Mouse (Mus musculus) regulatory T cell (primary cell): Measurements from ENCODE around the gene Surf2.

Experiments
- in situ Hi-C: fragments of 300-600 bp; cut with MboI, MseI; formaldehyde crosslinking; loops from one replicate; pipeline ENCODE4 v1.15.1; 2025; ENCODE audit warnings: high pct_unique_total_duplicates

Surf2 gene

DNA sequence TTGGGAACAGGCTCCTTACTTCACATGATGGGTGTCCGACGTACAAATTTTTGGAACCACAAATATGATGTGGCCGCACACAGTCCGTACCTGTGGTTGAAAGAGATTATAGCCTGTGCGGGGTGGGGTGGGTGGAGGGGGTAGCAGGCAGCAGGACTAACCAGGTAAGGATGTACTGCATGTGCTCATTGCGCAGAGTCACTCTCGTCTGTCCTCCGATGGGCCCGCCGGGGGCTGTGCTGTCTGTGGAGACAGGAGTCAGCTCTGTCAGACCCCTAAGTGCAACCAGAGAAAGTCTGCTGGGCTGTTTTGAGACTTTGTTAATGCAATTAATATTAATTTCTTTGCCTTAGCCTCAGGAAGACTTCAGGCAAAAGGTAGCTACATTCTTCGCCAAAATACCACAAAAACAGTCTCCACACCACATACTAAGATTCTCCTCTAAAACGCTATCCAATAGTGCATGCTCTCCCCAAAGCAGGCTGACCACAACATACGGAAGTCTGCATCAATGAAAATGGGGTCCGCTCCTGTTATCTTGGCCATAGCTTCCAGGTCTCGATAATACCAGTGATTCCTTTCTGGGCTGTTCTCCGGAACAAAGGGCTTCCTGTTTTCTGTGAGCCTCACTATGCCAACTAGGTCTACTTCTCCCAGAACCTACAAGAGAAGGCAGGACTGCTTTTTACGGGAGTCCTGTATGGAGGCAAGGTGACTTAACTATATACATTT lies 2.6 kb upstream of the Surf2 start:
- in situ Hi-C loops: loop anchor here (25.0 kb wide), 1 partner anchor 1951 kb away; the partner anchor contains the start of gene Dph7

DNA sequence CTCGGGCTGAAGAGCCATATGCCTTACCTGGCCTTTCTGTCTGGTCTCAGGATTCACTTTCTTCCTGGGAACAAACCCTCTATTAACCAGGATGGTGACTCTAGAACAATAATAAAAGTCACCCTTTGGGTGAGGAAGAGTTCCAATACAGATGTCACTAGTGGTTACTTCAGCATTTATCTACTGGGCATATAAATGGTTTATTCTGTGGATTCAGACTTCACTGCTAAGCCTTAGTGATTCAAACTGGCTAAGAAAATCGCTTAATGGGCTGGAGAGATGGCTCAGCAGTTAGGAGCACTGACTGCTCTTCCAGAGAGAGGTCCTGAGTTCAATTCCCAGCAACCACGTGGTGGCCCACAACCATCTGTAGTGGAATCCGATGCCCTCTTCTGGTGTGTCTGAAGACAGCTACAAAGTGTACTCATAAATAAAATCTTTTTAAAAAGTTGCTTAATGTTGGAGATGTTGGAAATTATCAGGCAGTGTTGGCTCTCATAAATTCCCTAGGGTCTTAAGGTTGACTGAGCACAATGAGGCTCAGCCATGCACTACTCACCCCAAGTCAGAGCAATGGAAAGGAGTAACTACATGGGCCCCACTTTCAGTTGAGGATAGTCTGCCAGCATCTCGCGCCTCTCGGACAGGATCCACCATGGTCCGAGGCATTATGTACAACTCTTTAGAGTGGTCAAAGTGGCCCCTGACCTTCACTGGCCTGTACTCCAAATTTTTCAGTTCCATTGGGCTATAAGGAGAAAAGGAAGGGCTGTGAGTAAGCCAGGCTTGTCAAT lies 1.8 kb upstream of the Surf2 start:
- in situ Hi-C loops: loop anchor here (25.0 kb wide), 1 partner anchor 1952 kb away; the partner anchor contains the start of gene Dph7

DNA sequence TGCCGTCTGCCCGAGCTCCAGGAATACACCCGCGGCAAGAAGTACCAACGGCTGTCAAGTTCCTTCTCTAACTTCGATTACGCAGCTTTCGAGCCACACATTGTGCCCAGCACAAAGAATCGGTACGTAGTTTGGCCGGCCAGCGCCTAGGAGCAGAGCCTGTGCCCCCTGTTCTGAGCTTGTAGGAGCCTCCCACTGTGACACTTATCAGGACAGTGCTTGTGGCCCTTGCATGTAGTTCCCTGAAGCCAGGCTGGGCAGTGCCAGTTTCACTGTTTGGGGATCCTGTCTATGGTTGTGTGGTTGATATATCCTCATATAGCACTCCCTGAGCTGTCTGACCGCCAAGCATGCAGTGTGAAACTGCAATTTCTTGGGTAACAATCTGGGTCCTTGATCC lies 571 bp downstream of the Surf2 start:
- in situ Hi-C loops: loop anchor here (25.0 kb wide), 1 partner anchor 1954 kb away; the partner anchor contains the start of gene Dph7

DNA sequence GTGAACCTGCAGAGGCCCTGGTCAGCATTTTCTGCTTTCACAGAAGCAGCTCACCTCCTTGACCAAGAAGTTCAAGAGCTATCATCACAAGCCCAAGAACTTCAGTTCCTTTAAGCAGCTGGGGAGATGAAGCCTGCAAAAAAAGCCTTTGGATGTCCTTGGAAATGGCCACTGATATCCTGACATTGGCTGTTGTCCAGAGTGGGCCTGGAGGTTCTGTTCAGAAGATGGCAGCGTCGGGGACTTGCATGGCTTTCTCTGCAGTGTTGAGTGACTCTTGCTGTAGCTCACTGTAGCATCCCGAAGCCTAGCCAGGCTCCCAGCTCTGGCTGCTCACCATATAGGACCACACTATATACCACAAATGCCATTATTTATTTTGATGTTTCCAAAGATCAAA lies 3.5 kb downstream of the Surf2 start:
- in situ Hi-C loops: loop anchor here (25.0 kb wide), 1 partner anchor 1957 kb away; the partner anchor contains the start of gene Dph7

DNA sequence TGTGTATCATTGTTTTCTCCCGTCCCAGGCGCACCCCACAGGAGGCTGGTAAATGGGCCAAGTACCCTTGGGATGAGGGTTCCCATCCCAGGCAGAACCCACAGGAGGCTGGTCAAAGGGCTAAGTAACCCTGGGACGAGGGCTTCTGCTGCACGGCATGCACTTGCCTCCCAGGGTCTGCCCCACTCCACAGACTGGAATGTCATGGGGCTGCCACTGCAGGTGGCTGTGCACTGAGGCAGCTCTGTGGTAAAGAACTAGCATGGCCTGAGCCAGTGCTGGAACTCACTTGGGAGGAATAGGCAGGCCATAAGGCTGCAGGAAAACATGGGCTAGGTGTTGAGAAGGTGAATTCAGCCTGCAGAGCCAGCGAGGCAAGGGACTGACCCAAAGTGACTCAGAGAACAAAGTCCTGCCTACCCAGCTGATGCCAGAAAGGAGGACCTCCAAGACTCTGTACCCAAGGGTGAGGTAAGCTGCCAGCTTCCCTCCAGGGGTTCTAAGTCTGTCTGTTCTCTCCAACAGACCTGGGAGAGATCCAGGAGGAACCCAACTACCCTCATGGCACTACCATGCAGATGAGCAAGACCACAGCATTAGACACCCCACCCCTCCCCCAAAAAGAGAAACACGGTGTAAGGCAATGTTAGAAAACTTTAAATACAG lies 4.2 kb downstream of the Surf2 start:
- in situ Hi-C loops: loop anchor here (25.0 kb wide), 1 partner anchor 1958 kb away; the partner anchor contains the start of gene Dph7

DNA sequence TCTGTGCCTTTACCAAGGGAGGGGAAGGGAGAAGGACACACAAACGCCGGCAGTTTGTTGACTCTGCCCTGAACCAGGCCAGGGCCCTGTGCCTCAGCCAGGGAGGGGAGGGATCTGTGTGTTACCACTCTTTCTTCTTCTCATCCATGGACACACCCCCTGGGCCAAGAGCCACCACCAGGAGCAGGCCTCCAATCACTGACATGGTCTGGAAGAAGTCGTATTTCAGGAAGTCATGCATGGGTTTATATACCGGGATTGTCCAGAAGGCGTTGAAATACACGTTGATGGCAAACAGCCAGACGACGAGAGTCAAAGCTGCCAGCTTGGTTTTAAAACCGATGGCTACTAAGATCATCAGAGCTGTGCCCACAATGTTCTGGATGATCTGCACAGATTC lies 5.6 kb downstream of the Surf2 start:
- in situ Hi-C loops: loop anchor here (25.0 kb wide), 1 partner anchor 1959 kb away; the partner anchor contains the start of gene Dph7

DNA sequence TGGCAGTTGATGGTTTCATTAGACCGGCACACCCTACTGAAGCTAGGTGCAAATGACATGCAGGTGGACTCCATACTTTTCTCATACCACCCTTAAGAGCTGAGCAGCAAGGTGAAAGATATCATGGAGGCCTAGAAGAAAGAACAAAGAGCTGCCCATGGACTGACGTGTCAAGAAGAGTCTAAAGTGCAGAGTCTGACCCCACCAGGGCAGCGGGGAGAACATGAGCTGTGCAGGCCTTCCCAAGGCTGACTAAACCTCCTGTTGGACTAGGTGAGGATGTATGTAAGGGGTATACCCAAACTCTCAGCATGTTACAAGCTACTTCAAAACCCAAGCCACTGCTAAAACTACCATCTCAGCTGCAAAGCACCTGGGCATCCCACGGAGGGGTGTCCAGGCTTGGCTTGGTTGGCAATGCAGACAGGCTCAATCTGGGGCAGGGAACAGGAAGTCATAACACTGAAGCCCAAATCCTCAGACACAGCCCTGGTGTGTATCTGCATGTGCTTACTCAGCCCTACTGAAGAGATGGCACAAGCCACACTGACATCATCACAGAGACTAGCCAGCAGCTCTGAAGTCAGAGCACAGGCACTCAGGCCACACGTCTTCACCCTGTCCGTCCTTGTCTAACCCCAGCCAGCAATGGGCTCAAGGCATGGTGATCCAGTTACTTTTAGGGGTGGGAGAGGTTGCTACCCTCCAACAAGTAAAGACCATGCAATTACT lies 11.7 kb downstream of the Surf2 start:
- in situ Hi-C loops: no loop called here

DNA sequence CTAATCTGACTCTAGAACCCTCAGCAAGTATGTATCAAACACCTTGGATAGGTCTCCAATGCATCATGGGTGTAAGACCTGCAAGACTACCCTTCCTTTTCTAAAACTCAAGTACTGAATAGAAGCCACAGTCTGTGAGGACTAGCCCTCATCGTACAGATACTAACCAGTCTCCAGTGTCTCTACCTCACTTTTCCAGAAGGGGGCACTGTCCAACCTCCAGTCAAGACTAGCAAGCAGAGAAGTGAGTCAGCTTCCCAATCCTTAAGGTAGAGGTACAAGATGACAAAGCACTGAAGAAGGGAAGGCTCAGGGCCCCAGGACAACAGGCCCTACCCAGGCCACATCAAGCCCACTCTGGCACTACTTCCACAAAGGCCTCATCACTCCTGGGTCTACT lies 14.2 kb downstream of the Surf2 start:
- in situ Hi-C loops: no loop called here

DNA sequence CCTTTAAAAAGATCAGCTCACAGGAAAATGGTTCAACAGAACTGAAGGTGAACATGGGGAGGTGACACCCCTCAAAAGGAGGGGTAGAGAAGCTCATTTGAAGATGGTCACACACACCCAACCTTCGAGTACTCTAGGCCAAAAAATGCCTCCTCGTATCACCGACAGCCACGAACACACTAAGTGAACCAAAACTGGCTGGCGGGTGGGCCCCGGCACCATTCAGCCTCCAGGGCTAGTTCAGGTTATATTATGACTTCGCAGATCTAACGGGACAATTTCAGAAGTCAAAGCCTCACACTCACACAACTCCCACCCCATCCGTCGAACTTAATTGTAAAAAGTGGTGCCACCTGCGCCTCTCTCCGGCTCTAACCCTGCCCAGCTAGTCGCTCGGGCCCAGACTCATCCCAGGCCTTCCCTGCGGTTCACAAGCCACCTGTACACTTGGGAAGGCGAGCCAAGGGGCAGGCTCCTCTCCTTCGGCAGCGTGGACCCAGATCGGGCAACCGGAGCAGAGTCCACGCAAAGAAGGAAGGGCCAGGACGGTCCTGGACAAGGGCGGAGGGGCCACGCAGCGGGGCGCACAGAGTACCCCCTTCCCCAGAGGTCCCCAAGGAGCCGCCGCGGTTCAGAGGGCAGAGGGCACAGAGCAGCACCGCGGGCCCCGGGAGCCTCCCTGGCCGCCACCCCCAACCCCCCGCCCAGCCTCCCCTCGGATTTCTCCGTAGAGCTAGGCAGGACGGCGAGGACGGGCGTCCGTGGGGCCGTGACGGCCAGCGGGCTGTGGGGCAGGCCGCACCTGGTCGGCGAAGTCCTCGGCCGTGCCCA lies 16.5 kb downstream of the Surf2 start:
- in situ Hi-C loops: no loop called here

DNA sequence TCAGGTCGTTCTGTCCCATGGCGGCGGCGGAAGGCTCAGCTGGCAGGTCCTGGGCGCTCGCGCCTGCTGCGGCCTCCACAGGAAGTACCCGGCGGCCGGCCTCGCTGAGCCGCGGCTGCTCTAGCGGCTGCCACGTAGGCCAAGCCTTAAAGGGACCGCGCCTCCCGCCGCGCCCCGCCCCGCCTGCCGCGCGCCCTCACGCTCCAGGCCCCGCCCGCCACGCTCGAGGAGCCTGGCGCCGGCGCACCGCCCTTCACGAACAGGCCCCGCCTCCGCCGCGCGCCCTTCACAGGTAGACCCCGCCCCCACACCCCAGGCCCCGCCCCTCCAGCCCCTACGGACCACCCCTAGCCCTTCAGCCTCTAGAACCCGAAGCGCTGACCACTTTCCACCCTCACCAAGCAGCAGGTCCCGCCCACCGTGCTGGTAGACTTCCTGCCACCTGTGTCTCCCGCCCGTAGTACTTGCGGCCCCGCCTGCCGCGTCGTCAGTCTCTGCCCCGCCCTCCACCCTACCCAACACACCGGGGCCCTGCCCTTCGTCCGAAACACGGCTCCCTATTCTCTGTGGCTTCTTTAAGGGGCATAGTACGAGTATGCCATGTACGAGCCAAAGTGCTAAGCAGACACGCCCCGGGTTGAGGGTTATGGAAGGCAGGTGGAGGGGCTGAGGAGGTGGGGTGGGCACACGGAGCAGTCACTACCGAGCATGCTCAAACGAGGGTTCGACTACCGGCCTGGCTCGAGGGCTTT lies 17.3 kb downstream of the Surf2 start, which contains the start of the genes Surf4 and Stkld1:
Surf4 (minus strand) TSS at position 625 of the 752 bp plus-strand sequence.
Stkld1 (plus strand) TSS at position 744 of the 752 bp plus-strand sequence.
- in situ Hi-C loops: no loop called here

DNA sequence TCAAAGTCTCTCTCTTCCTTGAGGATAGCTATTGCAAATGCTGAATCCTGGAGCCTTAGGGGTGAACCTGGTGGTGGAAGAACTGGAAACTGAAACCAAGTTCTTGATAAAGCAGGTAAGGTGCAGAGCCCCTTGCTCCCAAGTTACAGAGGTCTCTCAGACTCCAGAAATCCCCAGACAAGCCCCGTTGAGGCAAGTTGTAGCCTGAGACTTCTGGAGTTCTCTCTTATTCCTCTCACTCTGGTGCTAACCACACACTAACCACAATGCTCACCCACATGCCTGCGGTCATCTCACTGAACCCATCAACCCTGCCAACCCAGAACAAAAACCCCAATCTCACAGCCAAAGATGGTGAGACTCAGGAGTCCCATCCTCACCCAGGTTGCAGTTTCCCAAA lies 19.1 kb downstream of the Surf2 start:
- in situ Hi-C loops: no loop called here

DNA sequence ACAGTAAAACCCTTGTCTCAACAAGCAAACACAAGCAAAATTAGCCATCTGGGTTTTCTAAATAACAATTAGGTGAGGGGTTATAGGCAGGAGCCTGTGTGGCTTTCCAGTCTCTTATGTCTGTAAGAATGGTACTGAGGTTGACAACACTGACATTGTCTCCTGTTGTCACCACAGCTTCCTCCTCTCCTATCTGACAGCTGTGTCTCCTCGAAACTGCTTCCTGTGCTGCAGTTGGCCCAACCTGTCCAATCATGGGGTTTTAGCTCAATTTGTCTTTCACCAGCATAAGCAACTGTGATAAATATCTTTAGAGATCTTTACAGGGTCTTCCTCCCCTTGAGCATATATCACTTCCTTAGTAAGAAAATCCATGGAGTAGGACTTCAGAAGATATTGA lies 20.3 kb downstream of the Surf2 start:
- in situ Hi-C loops: no loop called here

DNA sequence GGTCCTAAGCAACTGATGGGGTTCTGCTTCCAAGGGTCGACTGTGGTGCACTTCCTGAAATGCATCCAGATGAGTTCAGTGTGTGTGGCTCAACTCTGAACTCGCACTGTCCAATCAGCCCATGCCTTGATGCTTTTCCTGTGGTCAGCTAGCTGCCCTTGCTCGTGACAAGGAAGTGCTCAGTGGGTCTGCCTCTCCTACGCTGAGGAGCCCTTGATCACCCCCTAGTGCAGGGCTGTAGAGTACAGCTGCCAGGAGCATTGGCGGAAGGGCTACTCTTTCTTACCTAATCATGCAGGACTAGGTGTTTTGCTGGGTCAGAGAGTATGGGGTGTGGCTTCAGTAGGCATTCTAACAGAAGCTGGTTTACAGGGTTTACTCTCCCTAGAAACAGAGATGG lies 25.4 kb downstream of the Surf2 start:
- in situ Hi-C loops: no loop called here

DNA sequence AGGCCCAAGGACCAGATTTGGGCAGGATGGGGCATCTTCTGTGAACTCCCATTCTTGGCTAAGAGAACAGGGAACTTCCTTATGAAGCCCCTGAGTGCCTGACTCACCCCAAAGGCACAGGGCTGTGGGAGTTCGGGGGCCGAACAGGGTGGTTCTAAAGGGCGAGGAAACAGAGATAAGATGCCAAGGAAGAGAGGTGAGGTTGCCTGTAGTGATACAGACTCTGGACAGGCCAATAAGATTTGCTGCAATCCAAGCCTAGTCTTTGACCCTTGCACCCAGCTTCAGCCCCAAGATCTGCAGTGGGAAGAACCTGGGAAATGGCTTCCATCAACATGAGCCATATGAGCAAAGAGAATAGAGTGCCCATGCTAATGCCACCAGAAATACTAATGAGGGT lies 27.1 kb downstream of the Surf2 start:
- in situ Hi-C loops: no loop called here

DNA sequence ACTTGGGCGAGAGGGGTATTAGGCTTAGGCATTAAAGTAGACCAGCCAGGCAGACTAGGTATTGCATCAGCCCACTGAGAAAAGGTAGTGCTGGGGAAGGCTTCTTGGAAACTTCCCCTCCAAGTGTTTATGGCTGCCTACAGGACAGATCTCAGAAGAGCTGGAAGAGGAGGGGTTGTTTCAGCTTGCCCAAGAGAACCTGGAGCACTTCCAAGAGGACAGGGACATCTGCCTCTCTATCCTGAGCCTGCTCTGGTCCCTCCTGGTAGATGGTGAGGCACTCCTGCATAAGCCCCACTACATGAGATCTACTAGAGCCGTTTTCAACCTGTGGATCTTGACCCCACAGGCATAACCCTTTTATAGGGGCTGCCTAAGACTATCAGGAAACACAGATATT lies 34.2 kb downstream of the Surf2 start:
- in situ Hi-C loops: no loop called here

DNA sequence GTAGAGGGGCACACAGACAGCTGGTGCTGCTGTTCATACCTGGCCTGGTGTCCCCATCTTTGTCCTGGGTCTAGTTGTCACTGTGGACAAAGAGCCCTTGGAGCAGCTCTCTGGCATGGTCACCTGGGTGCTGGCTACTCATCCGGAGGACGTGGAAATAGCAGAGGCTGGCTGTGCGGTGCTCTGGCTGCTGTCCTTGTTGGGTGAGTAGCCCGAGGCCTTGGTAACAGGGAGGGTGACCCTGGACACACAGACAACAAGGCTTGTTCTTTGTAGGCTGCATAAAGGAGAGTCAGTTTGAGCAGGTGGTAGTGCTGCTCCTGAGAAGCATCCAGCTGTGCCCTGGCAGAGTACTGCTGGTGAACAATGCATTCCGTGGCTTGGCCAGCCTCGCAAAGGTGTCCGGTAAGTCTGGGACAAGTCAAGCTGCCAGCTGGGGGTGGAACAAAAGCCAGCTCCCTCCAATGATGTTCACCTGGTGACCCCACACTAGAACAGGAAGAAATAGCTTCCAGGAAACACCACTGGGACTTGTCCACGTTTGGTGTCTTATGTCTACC lies 35.3 kb downstream of the Surf2 start:
- in situ Hi-C loops: no loop called here

DNA sequence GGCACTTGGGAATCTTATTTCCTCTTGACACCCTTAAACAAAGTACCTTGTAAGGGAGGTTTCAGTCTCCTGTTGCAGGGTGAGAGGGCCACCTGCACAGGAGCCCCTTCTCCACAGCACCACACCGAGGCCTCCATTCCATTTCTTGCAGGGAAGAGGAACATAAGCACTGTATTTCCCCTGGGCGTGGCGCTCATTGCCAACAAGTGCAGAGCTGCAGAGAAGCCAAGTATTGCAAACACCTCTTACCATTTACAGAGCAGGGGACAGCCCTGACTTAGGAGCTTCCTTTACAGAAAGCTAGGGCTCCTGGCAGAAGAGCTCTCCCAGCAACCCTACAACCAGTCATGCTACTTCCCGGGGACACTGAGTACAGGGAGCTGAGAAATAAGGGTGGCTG lies 36.0 kb downstream of the Surf2 start:
- in situ Hi-C loops: no loop called here

DNA sequence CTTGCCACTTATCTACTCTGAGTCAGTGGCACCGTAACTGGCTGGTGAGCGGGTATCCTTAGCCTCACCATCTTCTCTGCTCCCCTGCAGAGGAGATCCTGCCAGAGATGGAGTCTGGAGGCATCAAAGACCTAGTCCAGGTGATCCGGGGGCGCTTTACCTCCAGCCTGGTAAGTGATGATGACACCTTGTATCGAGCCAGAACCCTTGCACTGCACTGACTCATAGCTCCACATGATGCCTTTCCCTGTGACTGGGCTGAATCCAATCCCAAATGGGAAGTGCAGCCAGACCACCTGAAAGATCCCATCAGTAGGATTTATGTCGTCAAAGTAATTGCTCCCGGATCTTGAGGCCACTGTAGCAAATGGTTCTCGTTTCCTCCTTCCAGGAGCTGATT lies 36.7 kb downstream of the Surf2 start:
- in situ Hi-C loops: no loop called here

DNA sequence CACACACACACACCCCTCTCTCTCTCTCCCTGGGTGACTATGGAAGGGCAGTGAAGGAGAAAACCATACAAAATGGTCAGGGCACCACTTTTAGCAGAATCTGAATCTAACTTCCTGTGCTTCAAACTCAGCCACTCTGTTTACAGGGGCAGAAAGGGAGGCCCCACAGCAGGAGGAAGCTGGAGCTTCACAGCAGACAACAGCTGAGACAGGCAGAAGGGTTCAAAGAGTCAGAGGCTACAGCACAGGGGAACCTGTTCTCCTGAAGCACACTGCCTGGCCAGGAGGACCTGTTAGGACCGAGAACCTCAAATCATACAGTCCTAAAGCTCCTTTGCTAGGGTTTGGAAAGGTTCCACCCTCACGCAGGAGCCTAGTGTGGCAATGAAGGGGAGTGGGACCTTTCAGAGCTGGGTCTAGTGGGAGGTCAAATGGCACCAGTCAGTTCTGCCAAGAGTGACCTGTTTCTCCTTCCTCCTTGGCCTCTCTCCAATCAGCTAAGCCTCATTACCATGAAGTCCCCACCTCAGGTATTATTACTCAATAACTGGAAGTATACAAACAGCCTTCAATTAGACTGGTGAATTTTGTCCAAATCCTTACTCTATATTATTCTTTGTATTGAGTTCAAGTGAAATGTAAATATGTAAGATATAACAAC lies 38.7 kb downstream of the Surf2 start:
- in situ Hi-C loops: no loop called here
